Mouse (Mus musculus) R1 (cell line): ENCODE data around the gene Ldlrad3.

Source experiments
- DNase-seq: peaks from one replicate; pipeline ENCODE4 v3.0.0-alpha.2; 2018; ENCODE audit warnings: low read depth, low spot score

Ldlrad3 gene

GRCm38 (mm10) chr2:102002974-102003775, 183.0 kb downstream of the Ldlrad3 start:
- no peak for DNase-seq

GRCm38 (mm10) chr2:102002408-102002973, 183.7 kb downstream of the Ldlrad3 start:
- DNase-seq: no peak

DNA sequence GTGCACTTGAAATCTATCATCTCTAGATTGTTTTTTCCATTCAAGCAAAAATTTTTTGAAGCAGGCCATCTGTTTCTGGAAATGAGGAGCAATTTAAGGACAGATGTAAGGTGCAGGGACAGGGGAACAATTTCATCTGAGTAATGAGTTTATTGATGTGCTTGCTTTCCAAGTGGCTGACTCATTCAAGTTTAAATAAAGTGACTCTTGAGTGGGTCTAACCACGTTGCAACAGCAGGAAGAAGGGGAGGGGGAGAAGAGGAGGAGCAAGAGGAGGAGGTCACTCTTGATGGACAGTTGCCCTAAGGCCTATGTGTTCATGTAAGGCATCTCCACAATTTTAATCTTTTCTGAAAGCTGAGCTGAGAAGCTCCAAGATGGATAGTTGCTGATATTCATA, 184.5 kb downstream of the Ldlrad3 start:
- DNase-seq: no peak

GRCm38 (mm10) chr2:101998911-101999572, 187.1 kb downstream of the Ldlrad3 start:
- no peak for DNase-seq

GRCm38 (mm10) chr2:101997013-101997412, 189.2 kb downstream of the Ldlrad3 start:
- DNase-seq: no peak

DNA sequence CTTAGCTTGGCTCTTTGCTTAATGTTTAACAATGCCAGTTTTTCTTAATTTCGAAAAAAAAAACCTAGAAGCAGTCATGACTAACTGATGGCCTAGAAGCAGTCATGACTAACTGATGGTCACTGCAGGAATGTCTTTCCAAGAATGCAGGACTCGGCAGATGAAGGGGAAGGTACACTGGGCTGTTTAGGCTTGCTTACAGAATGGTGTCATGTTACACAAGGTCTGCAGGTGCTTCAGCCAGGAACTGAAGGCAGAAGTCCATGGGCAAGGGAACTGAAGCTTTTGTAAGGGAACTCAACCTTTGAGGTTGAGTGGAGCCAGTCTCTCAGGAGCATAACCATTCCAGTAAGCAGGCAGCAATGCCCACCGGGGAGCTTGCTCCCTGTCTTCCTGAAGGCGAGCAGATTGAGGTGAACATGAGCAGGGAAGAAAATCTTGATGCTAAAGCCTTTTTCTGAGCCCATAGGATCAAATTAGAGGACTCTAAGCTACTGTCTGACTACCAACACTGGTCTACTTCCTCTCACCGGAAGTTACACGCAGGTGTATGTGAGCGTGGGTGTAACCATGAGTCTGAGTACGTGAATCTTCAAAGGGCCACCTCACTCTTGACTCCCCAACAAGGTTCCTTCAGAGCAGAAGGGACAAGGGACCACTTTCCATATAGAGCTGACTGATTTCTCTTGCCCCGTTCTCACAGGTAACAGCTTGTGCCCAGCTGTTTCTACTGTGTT, 193.4 kb downstream of the Ldlrad3 start:
- no peak for DNase-seq

DNA sequence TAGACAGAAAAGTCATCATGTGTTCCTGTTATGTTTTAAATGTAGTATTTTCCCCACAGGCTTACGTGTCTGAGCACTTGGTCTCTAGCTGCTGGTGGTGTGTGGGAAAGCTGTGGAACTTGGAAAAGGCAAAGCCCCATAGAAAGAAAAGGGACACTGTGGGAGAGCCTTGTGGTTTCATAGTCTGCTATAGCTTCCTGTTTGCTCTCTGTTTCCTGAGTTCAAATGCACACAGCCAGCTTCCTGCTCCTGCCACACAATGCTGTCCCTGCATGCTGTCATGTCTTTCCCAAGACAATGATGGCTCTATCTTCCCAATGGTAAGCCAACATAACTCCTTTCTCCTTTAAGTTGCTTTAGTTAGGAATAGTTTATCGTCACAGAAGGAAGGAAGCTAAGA, 194.5 kb downstream of the Ldlrad3 start:
- DNase-seq: no peak

DNA sequence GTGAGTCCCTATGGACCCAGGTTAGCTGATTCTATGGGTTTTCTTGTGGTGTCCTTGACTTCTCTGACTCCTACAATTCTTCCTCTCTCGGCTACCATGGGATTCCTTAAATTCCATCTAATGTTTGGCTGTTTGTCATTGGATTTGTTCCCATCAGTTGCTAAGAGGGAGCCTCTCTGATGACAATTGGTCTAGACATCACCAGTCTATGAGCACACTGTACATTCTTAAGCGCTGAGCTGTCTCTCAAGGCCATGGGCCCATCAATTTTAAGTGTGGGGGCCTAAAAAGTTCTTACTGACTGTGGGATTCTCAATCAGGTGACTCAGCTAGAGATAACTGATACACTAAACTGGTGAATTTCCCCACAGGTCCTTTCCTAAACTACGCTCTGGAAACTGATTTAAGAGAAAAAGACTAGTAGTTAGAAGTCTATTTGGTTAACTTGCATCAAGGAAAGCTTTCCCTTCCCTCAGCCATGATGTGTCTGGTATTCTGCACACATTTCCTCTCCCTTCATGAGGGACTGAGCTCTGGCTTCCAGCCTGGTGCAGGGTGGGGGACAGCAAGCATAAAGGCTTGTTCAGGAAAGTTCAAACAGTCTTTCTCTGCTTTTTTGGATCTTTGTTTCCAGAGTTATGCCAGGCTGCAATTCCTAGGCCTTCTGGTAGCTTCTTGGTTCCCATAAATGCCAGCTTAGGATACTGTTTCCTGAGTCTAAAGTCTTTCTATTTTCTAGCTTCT, 199.7 kb downstream of the Ldlrad3 start:
- DNase-seq: peak; percentile 56

DNA sequence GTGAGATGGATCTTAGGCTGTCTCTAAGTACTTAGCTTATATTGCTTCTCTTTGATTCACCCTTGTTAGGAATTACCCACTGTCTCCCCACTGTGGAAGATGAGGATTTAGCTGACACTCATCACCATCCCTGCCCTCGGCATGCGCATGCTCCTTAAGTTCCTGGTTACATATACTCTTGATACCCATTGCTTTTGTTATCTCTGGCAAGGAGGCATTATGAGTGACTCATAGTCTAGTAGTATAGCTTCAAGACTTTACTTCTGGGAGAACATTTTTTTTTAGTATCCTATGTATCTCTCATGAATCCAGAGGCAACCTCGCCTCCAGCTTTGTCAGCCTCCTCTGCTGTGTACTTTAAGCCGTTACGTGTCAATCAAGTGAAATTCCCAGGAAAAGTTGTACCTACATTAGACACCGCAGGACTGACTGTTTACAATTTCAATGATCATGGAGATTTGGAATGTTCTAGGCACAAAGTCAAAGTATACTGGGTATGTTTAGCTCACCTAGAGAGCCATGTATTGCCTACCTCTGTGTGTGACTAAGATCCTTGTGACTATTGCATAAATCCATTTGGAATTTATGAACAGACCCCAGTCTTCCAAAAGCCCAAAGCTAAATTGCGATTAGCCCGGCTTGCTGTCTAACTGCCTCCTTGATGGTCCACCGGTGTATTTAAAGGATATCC, 202.2 kb downstream of the Ldlrad3 start:
- no peak for DNase-seq

GRCm38 (mm10) chr2:101983082-101983852, 202.9 kb downstream of the Ldlrad3 start:
- DNase-seq: no peak

DNA sequence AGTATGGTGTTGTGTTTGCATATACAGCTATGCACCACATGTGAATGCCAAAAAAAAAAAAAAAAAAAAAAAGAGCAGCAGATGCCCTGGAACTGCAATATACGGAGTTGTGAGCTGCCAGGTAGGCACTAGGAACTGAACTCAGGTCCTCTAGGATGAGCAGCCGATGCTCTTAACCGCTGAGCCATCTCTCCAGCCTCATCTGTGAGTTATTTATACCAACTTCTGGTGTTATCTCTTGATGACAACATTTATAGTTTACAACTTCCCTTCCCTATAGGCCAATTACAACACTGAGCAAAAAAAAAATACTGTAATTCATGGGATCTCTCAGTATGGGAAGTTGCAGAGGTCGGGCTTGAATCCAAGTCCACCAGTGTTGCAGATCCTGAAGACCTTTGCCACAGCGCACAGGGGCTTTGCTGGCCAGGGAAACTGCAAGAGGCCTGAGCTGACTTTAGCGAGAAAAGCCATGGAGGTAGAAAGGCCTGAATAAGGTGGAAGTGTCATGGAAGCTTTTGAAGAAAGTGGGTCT, 204.2 kb downstream of the Ldlrad3 start:
- no peak for DNase-seq

DNA sequence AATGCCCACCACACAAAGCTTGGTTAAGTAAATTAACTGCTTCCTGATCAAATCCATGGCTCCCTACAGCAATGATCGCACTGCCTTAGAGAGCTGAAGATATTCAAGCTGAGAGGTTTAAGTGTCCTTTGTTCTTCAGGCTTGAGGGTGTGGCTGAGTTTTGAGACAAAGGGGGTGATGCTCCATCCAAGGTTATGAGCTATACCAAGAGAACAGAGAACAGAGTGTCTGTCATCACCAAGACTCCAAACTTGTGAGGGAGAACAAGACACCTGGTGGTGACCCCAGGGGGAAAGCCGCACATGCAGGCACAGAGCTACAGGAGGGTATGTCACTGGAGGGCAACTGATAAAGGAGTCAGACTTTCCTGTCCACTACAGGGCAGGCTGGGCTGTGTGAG, 205.0 kb downstream of the Ldlrad3 start:
- peak; percentile 73 for DNase-seq

- no peak for DNase-seq
These were observed 205.7 kb downstream of the Ldlrad3 start for GRCm38 (mm10) chr2:101980456-101980947.

DNA sequence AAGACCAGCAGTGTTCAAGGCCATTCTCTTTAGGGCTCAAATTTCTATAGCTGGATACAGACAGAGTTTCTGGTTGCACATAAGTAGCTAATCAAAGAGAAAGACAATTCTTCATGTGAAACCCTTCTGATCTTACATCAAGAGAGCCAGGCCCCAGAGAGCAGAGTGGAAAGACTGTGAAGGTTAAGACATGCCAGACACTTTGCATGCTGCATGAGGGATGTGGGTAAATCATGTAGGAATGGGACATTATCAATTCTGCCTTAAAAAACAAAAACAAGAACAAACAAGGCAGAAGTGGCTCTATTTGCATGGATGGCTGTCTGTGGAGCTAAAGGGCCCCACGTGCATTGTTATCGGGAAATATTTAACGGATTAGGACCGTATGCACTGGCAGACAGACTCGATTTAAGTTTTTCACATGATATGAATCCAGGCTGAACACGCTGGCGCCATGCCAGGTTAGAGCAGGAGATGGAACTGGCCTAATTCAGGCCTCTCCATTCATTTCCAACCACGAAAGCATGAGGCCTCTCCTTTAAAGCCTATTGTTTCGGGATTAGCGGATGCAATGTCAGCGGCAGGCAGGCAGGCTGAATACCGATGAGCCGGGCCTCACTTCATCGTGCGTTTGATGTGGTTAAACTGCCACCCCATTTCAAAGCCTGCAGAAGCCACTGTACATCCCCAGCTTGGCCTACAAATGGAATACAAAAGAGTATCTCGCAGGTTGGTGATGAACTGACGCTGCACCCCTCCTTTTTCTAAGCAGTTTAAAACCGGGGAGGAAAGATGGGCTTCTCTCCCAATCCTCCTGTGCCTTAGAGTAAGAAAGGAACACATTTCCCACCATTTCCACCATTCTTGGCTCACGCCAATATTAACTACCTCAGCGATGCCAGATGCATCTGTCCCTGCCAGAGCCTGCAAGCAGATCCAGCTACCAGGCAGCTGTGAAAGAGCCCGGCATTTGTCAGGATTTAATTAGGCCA, 207.4 kb downstream of the Ldlrad3 start:
- peak; percentile 76 for DNase-seq

GRCm38 (mm10) chr2:101976399-101977064, 209.7 kb downstream of the Ldlrad3 start:
- DNase-seq: no peak

GRCm38 (mm10) chr2:101973810-101974209, 212.4 kb downstream of the Ldlrad3 start:
- DNase-seq: no peak

DNA sequence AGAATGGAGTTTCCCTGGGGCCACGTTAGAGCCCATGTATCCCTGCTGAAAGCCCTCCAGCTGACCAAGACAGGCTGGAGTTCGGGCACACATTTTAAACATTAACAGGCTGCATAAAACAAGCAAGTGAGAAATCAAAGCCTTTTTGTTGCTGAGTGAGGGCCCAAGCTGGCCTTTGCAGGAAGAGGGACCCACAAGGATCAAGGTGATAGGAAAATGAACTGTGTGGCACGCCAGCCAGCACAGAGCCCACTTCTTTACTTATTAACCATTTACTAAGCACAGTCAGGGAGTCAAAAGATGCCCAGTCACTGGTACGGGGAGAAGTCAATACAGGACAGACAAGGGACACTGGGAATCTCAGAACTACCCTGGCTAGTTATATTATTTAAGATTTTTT, 218.6 kb downstream of the Ldlrad3 start:
- no peak for DNase-seq

DNA sequence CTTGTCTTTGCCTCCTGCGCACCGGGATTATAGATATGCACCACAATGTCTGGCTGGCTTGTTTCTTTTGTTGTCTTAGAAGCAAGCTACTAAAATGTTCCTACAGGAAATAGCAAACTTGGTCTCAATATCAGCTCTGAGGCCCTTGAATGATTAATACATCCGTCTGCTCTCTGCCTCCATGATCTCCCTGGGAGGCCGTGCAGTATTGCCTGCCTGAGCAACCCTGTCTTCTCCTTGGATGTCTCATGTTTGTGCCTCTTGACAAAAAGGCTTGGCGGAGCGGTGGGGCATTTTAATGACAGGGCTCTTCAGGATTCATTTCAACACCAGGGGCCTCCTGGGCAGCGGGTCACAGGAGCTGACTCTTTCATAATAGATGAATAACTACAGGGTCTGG, 219.0 kb downstream of the Ldlrad3 start:
- DNase-seq: no peak
